Mouse (Mus musculus): ENCODE measurements around the gene Arl5a.

GRCm38 (mm10) chr2:52386037-52386436 is 38.7 kb downstream of the Arl5a start:
- no peak for TF ChIP-seq CTCF (IDR thresholded peaks at IDR 0.05; ENCODE audit: low read depth, low read length)
- TF ChIP-seq GATA1 (IDR thresholded peaks at IDR 0.05; ENCODE audit: borderline replicate concordance, low read length) = no peak
- no peak for TF ChIP-seq TAL1 (conservative IDR thresholded peaks at IDR 0.05; ENCODE audit: low read depth, low read length)
- no peak for TF ChIP-seq GATA2 (IDR thresholded peaks at IDR 0.05; ENCODE audit: borderline replicate concordance, low read depth, low read length)
